Mouse (Mus musculus): Measurements from ENCODE around the gene Eif2ak4.
A peak's percentile ranks its signal among the peaks of the same experiment; 100 is the strongest.

The Eif2ak4 gene

DNA sequence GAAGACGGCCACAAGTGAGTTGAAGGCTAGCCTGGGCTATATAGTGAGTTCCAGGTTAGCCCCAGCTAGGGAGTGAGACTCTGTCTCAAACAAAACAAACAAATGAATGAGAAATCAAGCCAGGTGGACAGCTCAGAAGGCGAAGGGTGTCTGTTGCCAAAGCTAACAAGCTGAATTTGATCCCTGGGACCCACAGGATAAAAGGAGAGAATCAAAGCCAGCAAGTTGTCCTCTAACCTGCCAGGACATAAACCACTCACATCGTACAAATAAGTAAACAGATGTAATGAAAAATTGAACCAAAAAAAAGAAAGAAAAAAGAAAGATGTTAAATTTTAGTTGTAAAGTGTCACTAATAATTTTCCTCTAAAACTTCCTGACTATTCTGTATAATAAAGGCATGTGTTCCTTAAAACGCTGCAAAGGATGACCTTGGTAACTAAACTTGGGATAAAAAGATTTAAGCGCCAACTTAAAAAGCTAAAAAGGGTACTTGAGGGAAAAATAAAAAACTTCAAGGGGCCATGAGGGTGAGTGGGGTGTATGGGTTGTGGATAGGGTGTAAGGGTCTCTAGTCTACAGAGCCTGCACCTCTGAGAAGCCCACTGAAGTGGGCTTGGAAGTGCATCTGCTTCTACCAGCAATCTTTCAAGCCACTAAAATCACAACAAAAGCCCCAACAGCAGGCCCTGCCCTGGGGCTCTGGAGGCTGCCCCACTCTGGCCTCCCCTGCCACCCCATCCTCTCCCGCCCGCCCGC is 121.4 kb downstream of the Eif2ak4 start:
- no peak for DNase-seq (ENCODE audit: inconsistent ontology term)

DNA sequence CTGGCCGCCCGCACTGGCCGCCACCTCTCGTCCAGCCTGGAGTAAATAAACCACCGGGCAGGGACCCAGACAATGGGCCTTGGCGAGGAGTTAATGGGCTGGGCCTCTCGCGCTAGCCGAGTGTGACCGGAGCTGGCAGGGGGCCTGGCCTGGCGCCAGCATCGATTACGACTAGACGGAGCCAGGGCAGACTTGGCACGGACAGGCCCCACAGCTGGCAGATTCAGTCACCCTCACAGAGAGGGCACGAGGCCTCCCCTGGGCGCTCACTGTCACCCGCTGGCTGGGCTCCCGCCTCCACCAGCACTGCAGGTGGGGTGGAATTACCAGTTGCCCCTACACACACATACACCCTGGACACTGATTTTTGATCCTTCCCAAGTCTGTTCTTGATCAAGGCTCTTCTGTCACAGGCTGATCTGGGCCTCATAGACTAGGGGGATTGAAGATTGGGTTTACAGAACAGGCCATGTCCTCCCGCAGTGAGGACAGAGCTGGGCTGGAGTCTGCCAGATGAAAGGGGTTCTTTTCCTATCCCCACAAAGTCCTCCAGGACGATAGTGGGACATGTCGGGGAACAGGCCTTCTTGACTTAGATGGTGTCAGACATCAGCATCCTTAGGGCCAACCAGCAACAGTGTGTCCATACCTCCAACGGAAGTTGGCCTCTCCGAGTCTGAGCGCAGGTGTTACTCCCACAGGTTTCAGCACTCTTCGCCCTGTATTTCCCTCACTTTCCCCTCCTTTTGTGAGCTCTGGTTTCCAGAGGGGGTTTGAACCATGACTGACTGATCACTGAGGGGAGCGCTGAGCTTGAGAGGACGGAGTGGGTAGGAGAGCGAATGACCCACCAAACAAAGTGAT is 122.3 kb downstream of the Eif2ak4 start:
- DNase-seq (ENCODE audit: inconsistent ontology term): peak; percentile 99

DNA sequence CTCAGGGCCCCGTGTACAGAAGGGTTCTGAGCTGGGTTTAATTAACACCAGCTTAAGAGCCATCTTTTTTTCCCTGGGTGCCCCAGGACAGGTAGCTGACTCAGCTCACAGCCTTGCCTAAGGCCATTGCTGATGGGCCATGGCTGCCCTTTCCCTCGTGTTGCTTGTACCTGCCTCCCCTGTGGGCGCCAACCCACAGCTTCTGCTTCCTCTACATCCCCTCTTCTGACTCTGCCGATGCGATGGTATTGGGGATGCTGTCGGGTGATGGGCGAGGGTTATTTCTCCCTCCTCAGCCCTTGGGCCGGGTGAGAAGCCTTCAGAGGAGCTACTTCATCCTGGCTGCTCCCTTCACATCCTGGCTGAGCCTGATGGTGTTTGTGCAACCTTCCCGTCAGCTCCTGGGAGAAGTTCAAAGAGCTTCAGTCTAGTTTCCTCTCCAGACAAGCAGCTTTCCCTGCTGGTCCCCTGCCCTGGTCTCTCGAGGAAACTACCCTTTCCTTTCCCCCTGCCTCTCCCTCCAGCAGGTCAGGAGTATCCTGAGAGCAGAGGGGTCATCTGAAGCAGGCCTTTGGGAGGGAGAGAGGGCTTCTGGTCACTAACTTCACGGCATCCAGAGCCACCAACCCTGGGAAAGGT is 123.5 kb downstream of the Eif2ak4 start:
- DNase-seq (ENCODE audit: inconsistent ontology term): no peak

DNA sequence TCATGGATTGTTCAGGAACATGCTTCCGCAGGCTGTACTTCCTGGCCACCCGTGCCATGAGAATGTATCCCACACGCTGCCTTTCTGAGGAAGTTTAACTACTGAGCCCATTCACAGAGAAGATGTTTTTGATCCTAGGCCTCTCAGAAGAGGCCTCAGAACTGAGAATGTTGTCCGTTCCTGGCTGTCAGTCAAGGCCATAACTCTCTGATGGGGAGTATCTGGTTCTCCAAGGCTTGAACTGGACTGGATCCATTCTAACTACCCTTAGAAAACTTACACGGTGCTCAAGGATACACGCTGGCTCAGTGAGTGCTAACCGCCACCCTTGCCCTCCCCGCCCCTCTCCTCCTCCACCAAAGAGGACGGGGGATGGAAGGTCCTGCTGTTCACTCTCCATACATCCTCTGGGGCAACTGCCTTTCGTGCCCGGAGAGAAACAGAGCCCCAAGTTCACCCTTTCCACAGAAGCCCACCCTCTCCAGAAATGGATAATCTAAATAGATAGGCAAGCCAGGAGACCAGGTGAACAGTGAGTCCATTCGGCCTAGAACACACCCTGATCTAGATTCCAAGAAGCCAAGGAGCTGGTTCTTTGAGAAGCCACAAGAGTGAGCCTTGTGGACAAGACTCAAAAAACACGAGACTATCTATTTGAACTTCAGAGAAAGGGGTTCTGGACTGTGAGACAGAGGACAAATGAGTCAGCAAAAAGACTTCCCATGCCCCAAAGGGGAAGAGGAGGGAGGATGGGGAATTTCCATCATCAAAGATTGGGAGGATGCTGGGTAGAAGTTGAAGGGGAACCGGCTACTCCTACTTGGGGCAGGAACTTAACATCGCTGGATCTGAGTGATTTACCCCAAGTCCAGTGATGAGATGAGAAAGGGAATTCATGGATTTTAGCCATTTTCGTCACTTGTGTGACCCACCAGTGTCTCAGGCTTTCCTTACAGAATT is 124.3 kb downstream of the Eif2ak4 start:
- DNase-seq (ENCODE audit: inconsistent ontology term): no peak

DNA sequence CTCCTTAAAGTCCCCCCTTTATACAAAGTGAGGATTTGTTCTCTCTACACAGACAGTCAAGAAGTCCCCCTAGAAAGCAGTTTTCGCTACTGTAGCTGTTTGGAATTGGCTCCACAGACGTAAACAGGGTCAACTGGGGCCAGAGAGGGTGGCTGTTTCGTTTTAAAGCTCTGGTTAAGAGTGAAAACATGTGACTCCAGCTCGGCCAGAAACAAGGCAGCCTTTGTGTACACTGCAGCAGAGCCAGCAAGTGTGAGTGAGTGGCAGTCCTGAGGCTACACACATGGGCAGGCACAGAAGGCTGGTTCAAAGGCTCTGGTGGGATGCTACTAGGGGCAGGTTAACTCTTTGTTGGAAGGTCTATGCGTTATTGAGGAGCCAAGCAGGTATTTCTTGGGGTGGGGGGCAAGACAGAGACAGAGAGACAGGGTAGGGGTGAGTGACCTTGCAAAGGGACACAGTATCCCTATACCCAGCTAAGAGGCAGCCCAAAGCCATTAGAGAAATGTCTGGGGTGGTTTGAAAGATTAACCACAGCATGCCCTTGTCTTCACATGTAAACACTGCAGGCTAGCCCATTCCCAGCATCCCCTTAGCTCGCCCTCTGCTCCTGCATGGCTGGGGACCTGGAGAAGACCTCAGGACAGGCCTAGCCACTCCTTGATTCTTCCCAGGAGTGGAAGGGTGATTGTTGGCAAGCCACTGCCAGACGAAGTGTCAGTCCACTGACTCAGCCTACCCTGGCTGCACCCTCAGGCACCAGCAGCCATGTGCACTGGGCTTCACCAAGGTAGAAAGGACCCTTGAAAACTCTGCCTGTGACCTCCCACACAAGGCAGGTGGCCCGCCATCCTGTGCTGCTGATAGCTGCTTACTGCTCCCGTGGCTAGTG is 131.9 kb downstream of the Eif2ak4 start:
- peak; percentile 82 for DNase-seq (ENCODE audit: inconsistent ontology term)

DNA sequence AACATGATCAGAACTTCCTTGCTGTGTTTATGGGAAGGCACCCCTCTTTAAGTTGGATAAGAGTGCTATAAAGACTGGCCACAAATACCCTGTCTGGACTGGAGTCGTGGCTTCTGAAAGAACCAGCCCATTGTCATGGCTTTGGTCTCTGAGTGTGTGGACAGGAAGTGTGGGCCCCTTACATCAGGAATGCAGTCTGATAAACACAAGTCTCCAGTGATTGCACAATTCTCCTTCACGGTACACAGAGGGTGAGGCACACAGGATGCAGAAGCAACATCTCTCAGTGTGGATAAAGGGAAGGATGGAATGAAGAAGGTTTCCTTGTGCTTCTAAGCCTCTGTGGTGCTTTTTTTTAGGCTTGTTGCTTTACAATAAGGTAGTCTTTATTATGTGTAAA is 133.8 kb downstream of the Eif2ak4 start:
- DNase-seq (ENCODE audit: inconsistent ontology term): no peak

DNA sequence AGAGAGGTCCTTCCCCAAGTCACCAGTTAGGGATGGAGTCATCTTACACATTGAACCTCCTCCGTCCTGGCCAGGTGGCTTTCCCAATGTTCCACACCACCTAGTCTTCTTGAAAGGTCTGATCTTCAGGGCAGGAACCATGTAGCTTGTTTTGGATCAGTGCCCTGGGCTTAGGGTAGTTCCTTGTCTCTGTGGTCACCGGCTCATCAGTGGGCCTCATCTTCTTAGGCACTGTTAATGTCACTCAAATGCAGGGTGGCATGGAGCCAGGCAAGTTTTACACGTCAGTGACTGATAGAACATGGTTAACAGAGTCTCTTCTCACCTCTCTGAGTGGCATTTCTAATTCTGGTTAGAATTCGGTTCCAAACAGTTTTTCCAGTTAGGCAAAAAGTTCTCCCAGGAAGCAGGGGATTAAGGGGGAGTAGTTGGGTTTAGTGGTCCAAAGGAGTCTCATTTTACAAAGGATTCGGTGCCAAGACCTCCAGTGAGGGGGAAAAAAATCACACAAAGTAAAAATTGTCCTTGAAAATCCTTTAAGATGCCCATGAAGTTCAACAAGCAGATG is 134.8 kb downstream of the Eif2ak4 start:
- DNase-seq (ENCODE audit: inconsistent ontology term): no peak

DNA sequence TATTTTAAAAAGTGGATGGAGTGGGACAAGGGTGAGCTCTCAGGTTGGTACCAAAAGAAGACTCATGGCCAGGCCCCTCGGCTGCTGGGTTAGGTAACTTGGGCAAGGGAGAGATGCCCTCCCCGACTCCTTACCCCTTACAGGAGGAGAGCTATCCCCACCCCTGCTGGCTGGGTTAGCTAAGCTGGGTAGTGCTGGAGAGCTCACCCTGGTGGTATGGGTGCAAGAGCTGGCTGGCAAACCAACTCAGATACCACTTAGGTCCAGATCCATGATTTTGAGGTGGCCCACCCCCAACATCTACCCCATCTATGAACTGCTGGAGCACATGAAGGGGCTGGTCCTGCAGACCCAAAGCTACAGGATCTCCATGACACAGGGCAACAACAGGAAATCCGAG is 136.4 kb downstream of the Eif2ak4 start:
- DNase-seq (ENCODE audit: inconsistent ontology term): no peak

All from Muller cell, postnatal 12 days (primary cell).